ENCODE assay signal across 10 mouse cellular contexts in genomic region chrX:48139368-48140285, GRCm38 (mm10). TPM values are rescaled to one million over a fixed set of nuclear protein-coding genes. Genes with fewer than 3 reads are reported as not detected.
A peak's percentile ranks its signal among the peaks of the same experiment; 100 is the strongest.
DNase-seq lines count a peak whose midpoint lies in the region; ATAC-seq lines count a peak whose summit lies in the region.
"Had no signal": no experiment of that assay in that cellular context is flagged by ENCODE, and none has a peak within 500 bp of the region (broad histone marks: within the 10 kb centered on the region; RNA-seq: fewer than 3 reads in every experiment).

No protein-coding gene starts in this region.

- peaks cover 5% of the 10 kb centered on the region; the same call in 1 of the 2 replicates for H3K4me1 ChIP-seq in heart, embryonic 10.5 days
- peaks cover 2% of the 10 kb centered on the region for H3K4me1 ChIP-seq in brown adipose tissue, adult 24 weeks (ENCODE audit: control insufficient read depth, insufficient read depth, insufficient read length, low read length)
- peaks cover 9% of the 10 kb centered on the region for H3K4me1 ChIP-seq in midbrain, embryonic 15.5 days
- H3K4me1 ChIP-seq: embryonic facial prominence, embryonic 12.5 days had no signal

- H3K27ac ChIP-seq in heart, embryonic 10.5 days: no peak overlapping the region
- peak overlapping the region; percentile 24; the same call in 1 of the 2 replicates for H3K27ac ChIP-seq in brown adipose tissue, adult 24 weeks (replicated peaks; ENCODE audit: low read depth, low read length)
- H3K27ac ChIP-seq in midbrain, embryonic 15.5 days: peak overlapping the region; percentile 20; the same call in 1 of the 2 replicates
- H3K27ac ChIP-seq: embryonic facial prominence, embryonic 12.5 days had no signal

- no peak overlapping the region for H3K9ac ChIP-seq in midbrain, embryonic 15.5 days
- H3K9ac ChIP-seq: embryonic facial prominence, embryonic 12.5 days had no signal

- WGBS in heart, embryonic 10.5 days: 64% methylated on average over 14 of the region's 14 CpGs
- 34% methylated on average over 14 of the region's 14 CpGs for WGBS in midbrain, embryonic 15.5 days

- H3K27me3 ChIP-seq in heart, embryonic 10.5 days (ENCODE audit: insufficient read depth, poor library complexity, severe bottlenecking): peaks cover 20% of the 10 kb centered on the region
- H3K27me3 ChIP-seq in midbrain, embryonic 15.5 days (replicated peaks): no peaks in the 10 kb centered on the region
- H3K27me3 ChIP-seq: embryonic facial prominence, embryonic 12.5 days had no signal

- H3K9me3 ChIP-seq in heart, embryonic 10.5 days: no peaks in the 10 kb centered on the region
- H3K9me3 ChIP-seq in midbrain, embryonic 15.5 days: no peaks in the 10 kb centered on the region
- H3K9me3 ChIP-seq: embryonic facial prominence, embryonic 12.5 days had no signal

- H3K36me3 ChIP-seq in heart, embryonic 10.5 days: no peaks in the 10 kb centered on the region
- no peaks in the 10 kb centered on the region for H3K36me3 ChIP-seq in midbrain, embryonic 15.5 days (replicated peaks)
- H3K36me3 ChIP-seq: embryonic facial prominence, embryonic 12.5 days had no signal

- no peak overlapping the region for H3K4me2 ChIP-seq in midbrain, embryonic 15.5 days
- H3K4me2 ChIP-seq: embryonic facial prominence, embryonic 12.5 days had no signal

- no peak for ATAC-seq in midbrain, embryonic 15.5 days (replicated peaks)

- peak; percentile 28 for DNase-seq in heart, embryonic 10.5 days (ENCODE audit: low spot score)
- no peak for DNase-seq in heart, adult 8-10 months (ENCODE audit: low spot score)
- DNase-seq in B cell, adult 2 months: peak; percentile 25 to 31
- DNase-seq in cerebellum, adult 11 months: no peak
- no peak for DNase-seq in kidney, adult 8-10 months
- no peak for DNase-seq in heart, adult 18-20 months
- DNase-seq: kidney, adult 9 months had no signal

- H3K4me3 ChIP-seq in heart, embryonic 10.5 days: no peak overlapping the region
- H3K4me3 ChIP-seq in brown adipose tissue, adult 24 weeks (ENCODE audit: insufficient read depth, low read depth, low read length): no peak overlapping the region
- no peak overlapping the region for H3K4me3 ChIP-seq in midbrain, embryonic 15.5 days
- H3K4me3 ChIP-seq: embryonic facial prominence, embryonic 12.5 days had no signal

RNA-seq across cellular contexts. Expression of gene Sash3, which starts 6.6 kb away (rescaled TPM):
- 0.71 and 1.8 TPM in 2 replicates for polyA plus RNA-seq in heart, embryonic 10.5 days (2016; fragmentation: Nextera tagmentation; extraction: Ambion mirVana)
- total RNA-seq in heart, adult 8-10 months (2022): 1 to 10 TPM in 1 of 4 experiments, under 1 TPM in 3; 0.41 to 1.8 (median 0.76) TPM
- 1.3 and 1.4 TPM in 2 replicates for polyA plus RNA-seq in brown adipose tissue, adult 24 weeks (2012; ENCODE audit: insufficient read depth, insufficient read length, missing spikeins)
- polyA plus RNA-seq in midbrain, embryonic 15.5 days (2015; fragmentation: Nextera tagmentation; extraction: Ambion mirVana): 0.83 and 1.2 TPM in 2 replicates
- 1 to 10 TPM; 1.0 to 4.1 TPM for total RNA-seq in heart, adult 18-20 months (2021)

RNA-seq across cellular contexts. Expression of gene Xpnpep2, which starts 31.1 kb away (rescaled TPM):
- 0.34 and 1.1 TPM in 2 replicates for polyA plus RNA-seq in heart, embryonic 10.5 days (2016; fragmentation: Nextera tagmentation; extraction: Ambion mirVana)
- 1 to 10 TPM; 1.6 to 4.1 (median 2.6) TPM for total RNA-seq in heart, adult 8-10 months (2022)
- polyA plus RNA-seq in brown adipose tissue, adult 24 weeks (2012; ENCODE audit: insufficient read depth, insufficient read length, missing spikeins): 1.2 and 3.1 TPM in 2 replicates
- 0.65 and 1.2 TPM in 2 replicates for polyA plus RNA-seq in midbrain, embryonic 15.5 days (2015; fragmentation: Nextera tagmentation; extraction: Ambion mirVana)
- 1 to 10 TPM; 1.3 to 2.5 TPM for total RNA-seq in heart, adult 18-20 months (2021)

Comparison
In these comparisons a context has a peak if more than half of its experiments do, and no peak if none do; other contexts are left out.
1. DNase-seq: peak in heart, embryonic 10.5 days (single experiment) and B cell, adult 2 months (2 of 2); none in heart, adult 8-10 months (single experiment), cerebellum, adult 11 months (single experiment), kidney, adult 8-10 months (0 of 2) and heart, adult 18-20 months (0 of 2).